Mouse (Mus musculus): ENCODE data around the gene Elp6.
"Not testable (repeated sequence)": the region's sequence is repeated elsewhere in the genome, so short reads cannot be mapped to it uniquely, and the experiment has no call there.

Gene Elp6

DNA sequence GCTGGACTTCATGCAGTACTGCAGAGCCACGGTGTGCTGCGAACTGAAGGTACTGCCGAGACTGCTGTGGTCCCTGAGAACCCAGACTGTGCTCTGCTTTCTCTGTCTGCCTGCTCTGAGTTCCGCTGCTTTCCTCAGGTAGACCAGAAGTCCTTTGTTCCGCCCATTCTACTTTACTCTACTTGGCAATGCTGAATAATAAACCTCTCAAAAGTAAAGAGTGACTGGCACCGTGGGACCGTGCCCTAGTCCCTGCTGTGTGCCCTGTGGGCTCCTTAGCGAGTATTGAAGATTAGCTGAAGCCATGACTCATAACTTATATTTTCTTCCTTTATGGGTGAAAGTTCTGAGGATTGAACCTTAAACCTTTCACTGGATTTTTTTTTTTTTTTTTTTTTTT, 10.9 kb downstream of the Elp6 start:
- DNase-seq (ENCODE audit: low spot score in 2 of 2) = no peak

DNA sequence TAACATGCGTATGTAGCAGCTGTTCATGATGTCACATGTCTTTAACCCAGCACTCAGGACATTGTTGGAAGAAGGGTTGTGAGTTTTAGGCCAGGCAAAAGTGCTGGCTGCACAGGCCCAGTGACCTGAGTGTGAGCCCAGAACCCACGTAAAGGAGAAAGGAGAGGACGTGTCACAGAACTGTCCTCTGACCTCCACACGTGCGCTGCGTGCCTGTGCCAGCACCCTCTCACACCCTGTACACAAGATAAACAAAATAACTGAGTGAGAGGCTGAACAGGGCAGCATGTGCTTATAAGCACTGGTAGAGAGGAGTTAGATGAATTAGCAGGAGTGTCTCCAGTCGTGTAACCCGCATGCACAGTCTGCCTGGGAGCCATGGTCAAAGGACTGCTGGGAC, 11.5 kb downstream of the Elp6 start:
- DNase-seq (ENCODE audit: low spot score in 2 of 2) = no peak

DNA sequence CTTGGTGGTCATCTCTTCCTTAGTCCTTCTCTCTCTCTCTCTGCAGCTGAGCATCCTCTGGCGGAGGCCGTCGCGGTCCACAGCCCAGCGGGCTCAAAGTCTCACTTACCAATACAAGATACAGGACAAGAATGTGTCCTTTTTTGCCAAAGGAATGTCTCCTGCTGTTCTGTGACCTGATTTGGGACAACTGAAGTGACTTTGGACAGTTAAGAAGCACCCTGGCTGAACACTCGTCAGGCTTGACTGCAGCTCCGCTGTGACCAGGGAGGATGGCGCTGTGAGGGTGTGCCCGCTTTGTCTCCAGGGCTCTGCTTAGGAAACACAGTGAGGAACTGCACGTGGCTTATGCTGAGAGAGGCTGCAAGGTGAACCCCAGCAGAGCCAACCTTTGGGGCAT, 15.8 kb downstream of the Elp6 start:
- no peak for DNase-seq (ENCODE audit: low spot score in 2 of 2)

DNA sequence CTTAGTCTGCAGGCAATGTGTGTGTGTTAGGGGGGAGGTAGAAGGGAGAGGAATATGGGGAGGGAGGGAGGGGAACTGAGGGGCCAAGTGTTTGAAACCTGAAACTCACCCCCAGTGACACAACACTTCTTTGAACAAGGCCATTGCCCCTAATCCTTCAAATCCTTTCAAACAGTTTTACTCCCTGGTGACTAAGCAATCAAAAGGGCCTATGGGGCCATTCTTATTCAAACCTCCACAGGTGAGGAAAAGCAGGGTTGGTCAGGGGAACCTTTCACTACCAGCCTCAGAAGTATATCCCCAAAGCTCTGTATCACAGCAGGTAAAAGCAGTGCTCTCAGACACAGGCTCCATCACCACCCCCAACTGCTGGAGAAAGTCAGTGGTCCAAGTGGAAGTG, 18.0 kb downstream of the Elp6 start:
- no peak for DNase-seq (ENCODE audit: low spot score in 2 of 2)

DNA sequence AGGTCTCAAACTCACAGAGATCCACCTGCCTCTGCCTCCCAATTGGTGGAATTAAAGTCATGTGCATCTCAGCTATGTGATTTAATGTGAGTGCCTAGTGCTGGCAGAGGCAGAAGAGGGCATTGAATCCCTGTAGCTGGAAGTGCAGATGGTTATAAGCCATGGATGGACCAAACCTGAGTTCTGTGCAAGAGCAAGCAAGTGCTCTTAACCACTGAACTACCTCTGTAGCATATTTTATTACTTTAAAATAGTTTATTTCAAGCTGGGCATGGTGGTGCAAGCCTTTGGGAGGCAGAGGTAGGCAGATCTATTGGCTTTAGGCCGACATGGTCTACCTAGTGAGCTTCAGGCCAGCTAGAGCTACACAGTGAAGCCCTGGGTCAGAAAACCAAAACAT, 19.2 kb downstream of the Elp6 start:
- DNase-seq (ENCODE audit: low spot score in 2 of 2) = no peak

DNA sequence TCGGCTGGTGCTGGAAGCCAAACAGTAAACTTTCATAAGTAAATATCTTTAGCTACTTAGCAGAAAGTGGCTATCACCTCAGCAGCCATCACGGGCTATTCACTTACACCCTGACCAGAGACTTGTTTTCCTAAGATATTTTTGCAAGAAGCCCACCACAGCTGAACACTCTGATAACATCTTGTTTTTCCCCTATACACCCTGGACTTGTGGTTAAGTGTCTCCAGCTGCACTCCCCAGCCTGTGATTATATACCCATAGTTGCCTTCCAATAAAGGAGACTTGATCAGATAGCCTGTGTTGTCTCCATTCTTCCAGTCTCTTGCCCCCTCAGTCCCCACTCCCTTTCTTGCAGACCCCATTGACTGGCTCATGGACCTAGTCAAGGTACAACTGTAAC, 23.2 kb downstream of the Elp6 start:
- no peak for DNase-seq (ENCODE audit: low spot score in 2 of 2)

DNA sequence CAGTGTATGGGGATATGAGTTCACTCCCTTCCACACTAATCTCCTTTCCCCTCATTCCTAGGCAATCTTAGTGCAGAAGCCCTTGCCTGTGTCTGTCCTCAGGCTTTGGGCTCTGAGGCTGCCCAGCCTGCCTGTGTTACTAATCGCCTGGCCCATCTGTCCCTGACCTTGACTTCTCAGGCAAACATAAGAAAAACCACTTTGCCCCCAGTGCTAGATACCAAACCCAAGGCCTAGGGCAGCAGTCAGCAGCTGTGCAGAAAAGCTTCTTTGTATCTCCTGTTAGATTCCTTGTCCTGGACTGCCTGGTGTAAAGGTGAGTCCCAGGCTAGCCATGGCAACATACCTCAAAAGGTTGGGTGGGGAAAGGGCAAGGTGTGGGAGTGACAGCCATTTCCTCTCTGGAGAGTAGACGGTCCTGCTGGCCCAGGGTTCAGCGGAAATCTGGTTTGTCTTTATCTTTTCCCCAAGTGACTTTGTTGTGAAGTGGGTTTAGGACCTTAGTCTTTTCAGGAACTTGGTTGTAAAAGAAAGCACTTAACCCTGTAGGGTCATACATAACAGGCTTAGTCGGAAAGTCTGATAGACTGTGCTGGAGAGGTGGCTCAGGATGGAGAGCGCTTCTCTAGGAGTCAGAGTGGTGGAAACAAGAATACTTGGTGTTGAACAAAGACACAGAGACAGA, 24.1 kb downstream of the Elp6 start:
- DNase-seq (ENCODE audit: low spot score in 2 of 2) = no peak

DNA sequence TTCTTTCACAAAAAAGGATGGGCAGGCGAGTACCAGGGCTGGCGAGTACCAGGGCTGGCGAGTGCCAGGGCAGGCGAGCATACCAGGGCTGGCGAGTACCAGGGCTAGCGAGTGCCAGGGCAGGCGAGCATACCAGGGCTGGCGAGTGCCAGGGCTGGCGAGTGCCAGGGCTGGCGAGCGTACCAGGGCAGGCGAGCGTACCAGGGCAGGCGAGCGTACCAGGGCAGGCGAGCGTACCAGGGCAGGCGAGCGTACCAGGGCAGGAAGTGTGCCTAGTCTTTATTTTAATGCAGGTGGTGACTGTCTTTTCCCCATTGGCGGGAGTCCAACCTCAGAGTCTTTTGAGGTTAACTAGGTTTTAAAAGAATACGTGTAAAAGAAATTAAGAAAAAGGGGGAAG, 24.7 kb downstream of the Elp6 start:
- no peak for DNase-seq (ENCODE audit: low spot score in 2 of 2)

DNA sequence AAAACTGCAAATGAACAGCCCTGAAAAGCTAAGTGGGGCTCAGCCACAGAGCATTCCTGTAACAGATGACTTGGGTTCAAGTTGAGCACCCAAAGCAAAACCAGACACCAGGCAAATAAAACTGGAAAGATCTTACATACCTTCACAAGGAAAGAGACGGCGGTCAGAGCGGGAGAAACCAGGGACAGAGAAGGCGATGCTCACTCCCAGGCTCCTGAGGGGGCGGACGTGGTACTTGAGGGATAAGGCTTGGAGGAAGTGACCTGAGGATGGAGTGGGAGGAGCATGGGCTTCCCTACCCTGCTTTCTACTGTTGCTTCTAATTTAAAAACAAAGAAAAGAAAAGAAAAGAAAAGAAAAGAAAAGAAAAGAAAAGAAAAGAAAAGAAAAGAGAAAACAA, 25.4 kb downstream of the Elp6 start:
- DNase-seq (ENCODE audit: low spot score in 2 of 2) = no peak

DNA sequence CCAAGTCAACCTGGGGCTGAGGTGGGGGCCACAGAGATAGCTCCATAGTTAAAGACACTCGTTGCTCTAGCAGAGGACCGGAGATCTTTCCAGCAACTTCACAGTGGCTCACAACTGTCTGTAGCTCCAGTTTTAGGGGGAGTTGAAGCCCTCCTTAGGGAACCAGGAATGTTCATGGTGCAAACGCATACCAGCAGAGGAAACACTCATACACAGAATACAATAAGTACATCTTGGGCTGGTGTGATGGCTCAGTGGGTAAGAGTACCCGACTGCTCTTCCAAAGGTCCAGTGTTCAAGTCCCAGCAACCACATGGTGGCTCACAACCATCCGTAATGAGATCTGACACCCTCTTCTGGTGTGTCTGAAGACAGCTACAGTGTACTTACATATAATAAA, 25.9 kb downstream of the Elp6 start:
- DNase-seq (ENCODE audit: low spot score in 2 of 2) = not testable (repeated sequence)

DNA sequence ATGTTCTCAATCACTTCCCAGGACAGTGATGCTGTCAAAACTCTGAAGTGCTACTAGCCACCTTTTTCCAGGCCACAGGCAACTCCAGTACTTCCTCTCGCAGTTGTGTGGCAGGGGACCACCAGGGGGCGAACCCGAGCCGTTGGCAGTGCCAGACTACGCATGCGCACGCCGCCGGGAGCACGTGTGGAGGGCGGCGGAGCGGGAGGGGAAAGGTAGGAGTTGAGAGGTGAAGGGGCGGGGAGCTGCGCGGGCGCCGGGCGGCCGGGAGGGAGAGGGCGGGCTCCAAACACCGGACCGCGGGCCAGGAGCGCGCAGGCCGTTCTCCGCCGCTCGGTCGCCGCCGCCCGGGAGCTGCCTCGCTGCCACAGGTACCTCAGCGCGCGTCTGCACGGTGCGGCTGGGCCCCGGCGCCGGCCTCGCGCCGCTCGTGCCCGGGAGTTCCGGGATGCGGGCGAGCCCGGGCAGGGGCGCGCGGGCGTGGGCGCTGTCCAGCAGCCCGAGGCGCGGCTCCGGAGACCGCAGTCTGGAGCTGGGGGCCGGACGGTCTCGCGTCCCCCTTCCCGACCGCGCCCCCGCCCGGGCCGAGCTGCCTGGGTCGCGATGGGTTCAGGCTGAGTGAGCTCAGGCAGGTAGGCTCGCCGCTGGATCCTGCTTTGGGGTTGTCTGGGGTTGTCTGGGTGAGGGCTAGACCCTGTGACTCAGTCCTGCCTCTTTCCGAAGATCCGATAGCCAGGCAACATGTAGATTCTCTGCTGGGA, 28.3 kb downstream of the Elp6 start, which contains the start of gene Scap:
Gene Scap (plus strand): TSS at position 154 of the 761 bp plus-strand sequence.
- peak; percentile 99 to 100 for DNase-seq (ENCODE audit: low spot score in 2 of 2)

DNA sequence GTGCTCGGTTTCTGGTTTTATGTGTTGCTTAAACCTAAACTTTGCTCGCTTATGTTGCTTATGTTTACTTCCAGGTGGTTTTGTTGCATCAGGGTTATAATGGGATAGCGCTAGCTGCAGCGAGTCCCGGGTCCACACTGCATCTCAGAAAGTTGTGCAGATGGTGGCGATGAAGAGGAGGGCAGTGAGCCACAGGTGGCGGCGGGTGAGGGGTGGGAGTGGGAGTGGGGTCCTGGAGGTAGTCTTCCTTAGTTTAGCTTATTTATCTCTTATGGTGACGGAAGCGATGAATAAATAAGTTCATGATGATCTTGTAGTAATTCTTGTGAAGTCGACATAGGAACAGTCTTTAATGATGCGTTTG, 28.9 kb downstream of the Elp6 start:
- no peak for DNase-seq (ENCODE audit: low spot score in 2 of 2)

DNA sequence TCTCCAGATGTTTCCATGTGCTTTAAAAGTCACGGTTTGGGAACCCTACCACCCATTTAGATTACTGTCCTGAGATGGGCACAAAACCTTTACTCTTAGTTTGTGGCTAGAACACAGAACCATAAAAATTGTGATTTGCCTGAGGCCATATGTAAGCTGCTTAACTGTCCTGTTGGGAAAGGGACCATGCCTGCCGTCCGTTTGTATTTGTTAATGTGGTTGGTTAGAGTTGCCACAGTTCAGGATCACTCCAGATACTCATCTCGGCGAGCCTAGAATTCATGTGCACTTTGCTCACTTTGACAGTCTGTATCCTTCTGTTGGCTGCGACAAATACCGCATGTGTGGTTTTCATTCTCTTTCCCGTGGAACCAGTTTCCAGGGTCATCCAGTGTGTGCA, 29.9 kb downstream of the Elp6 start:
- DNase-seq (ENCODE audit: low spot score in 2 of 2) = no peak

DNA sequence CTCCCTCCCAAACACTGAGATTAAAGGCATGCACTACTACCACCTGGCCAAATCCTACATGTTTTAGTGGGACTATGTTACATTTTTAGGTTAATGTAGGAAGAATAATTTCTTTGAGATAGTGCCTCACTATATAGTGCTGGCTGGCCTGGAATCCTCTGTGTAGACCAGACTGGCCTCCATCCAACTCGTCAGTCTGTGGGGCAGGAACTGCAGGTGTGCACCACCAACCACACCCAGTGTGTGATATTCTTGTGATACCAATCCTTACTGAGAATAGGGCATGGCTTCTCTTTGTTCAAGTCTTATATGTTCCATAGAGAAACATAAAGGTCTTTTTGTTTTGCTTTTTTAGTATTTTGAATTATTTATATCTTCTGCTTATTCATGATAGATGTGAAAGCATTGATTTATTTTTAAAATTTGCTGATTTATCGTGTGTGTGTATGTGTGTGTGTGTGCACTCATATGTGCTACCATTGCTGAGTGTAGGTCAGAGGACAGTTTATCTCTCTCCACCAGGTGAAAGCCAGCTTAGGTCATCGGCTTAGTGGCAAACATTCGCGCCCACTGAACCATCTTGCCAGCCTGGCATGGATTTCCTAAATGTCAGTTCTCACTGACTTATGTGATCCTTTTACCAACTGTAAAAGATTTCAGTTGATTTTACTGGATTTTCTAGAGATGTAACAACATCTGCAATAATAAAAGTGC, 35.2 kb downstream of the Elp6 start:
- DNase-seq (ENCODE audit: low spot score in 2 of 2) = no peak

DNA sequence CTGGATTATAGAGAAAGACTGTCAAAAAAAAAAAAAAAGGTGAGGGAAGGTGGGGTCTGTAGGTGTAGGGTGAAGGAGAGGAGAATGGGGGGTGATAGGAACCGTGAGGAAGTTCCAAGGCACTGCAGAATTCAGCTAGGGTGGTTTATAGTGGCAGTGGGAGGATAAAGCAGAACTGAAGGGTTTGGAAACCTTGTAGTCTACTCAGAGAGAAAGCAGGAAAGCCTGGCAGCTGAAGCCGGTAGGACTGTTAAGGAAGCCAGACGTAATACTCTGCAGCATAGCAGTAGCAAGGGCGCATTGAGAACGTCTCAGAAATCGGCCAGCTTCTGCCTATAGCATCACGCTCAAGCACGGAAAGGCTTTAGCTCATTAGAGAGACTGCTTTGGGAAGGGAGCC, 37.0 kb downstream of the Elp6 start:
- no peak for DNase-seq (ENCODE audit: low spot score in 2 of 2)

DNA sequence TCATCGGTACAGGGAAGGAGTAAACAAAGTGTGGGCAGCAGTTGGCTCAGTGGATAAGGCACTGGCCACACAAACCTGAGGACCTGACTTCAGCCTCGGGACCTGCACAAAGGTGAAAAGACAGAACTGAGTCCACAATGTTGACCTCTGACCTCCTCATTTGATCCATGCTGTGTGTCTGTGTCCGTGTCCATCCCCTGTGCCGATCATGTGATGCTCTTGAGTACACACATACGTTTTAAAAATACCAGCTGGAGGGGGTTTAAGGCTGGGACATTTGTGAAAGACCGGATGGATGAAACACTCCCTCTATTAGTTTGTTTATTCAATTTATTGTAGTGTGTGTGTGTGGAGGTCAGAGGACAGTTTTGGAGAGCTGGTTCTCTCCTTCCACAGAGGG, 38.8 kb downstream of the Elp6 start:
- no peak for DNase-seq (ENCODE audit: low spot score in 2 of 2)

DNA sequence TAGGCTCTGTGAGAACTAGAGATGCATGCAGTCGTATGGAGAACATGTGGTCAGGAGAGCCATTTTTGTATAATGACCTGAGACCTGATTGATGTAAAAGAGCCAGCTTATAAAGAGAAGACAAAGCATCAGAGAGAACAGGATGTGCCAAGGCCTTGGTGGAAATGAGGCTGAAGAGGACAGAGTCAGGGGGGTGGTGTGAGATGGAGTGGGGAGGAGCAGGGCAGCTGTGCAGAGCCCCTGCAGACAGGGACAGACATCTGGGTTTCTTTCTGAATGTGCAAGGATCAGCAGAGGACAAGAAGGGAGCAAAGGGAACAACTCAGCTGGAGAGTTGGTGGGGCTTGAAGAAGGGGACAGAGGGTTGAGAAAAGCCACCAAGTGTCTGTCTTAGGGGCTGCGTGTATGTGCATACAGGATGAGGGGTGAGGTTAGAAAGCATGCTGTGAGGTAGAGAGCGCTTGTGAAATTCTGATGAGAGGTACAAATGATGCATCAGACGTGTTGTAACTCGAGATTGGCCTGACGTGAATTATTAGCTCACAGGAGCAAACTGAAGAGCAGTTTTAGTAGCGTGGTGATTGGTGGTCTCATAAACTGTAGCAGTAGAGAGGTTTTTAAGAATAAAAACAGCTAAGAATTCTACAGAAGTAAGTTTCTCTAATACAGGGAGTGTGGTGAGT, 40.2 kb downstream of the Elp6 start:
- no peak for DNase-seq (ENCODE audit: low spot score in 2 of 2)

DNA sequence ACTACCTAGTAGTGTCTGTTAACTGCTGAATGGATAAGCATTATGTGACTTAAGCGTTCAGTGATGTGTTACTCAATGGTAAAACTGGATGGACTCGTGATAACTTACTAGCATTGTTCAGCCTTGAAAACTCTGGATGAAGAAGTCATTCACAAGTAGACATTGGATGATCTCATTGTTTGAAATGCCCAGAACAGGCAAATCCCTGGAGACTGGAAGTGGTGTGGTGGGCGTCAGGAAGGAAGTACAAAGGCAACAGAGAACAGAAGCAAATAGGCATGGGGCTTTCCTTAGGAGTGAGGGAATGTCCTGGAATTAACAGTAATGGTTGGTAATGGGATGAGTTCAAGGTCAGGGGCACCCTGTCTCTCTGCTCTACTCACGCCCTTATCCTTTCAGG, 43.9 kb downstream of the Elp6 start:
- no peak for DNase-seq (ENCODE audit: low spot score in 2 of 2)

DNA sequence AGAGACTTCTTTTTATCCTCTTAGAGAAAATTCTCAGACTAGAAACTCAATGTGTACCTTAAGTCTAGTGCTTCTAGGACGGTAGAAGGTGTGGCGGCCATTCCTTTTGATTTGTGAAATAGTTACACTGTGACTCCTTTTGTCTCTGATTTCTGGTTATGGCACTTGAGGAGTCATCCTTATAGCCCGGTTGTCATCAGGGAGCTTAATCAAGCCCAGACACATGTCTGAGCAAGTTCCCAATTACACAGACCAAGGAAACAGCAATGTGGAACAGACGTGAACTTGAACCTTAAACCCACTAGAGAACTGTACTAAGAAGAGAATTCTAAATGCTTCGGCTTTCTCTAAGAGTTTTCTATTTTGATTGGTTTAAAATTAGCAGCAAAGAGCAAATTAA, 45.2 kb downstream of the Elp6 start:
- DNase-seq (ENCODE audit: low spot score in 2 of 2) = no peak

DNA sequence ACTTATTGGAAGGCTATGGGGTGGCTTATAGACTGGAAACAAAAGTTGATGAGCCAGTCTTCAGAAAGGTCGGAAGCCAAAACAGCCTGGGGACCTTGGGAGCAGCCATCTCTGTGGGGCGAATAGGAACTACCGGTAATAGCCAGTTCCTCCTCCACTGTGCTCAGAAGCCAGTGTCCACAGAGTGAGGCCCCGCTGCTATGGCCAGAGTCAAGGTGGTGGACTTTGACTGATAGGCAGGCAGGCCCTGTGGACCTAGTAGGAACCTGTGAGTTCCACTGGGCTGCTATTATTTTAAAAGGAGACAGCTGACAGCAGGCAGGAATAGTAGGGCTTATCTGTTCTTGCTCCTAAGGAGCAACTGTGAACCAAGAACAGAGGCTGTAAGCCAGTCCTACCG, 45.6 kb downstream of the Elp6 start:
- no peak for DNase-seq (ENCODE audit: low spot score in 2 of 2)

DNA sequence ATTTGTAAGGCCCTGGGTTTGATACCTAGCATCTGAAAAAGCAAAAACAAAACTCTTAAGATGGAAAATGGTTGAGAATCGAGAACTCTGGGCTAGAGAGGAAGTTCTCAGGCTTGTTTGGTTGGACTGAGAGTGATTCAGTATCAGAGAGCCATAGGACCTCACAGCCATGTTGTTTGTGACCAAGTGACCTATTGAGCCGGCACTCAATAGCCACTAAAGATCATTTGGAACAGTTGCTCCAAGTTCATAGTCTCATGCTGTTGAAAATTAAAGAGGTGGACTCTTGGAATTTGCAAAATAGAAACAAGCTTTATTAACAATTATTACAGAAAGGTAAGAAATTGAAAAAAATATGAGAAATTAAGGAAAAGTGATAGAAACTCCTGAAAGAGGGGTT, 46.4 kb downstream of the Elp6 start:
- DNase-seq (ENCODE audit: low spot score in 2 of 2) = no peak

DNA sequence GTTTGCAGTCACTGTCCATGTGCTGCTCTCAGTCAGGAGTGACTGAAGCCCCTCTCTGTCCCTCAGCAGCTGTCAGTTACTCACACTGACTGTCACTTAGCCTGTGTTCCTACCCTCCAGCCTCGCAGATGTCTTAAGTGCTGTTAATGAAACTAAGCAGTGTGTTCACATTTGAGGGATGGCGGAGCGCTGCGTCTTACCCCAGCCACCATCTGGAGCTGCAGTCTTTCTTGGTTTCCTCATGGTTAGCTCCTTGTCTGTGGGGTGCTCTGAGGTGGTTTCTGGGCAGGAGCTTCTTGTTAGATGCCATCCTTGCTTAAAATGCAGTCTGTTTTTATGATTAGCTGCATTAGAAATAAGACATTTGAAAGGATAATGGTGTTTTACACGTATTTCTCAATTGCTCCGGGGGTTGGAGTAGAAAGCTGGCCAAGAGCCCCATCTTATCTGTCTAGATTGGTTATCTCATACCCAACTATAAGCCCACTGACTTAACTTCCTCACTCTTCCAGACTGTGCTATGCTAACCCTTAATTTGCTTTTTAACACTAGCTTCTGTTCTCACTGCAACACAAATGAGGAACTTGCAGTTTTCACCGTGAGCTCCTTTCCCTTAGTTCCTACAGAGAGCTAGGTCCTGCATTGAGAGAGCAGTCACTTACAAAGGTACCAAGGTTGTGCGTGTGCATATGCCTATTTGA, 47.1 kb downstream of the Elp6 start:
- no peak for DNase-seq (ENCODE audit: low spot score in 2 of 2)

Measured in cerebellum, postnatal 4 days (tissue).